Mouse (Mus musculus) limb, embryonic 12.5 days (tissue): ENCODE results near the gene Fam221a. TPM values are rescaled to one million over a fixed set of nuclear protein-coding genes. Genes with fewer than 3 reads are reported as not detected.
A peak's percentile ranks its signal among the peaks of the same experiment; 100 is the strongest.

Source experiments
- ATAC-seq: fragments of 200-750 bp; cut with Nextera tagmentation; 2 replicates; pipeline ENCODE4 v1.8.0; 2017; ENCODE audit warnings: low read depth, moderate TSS enrichment; ENCODE audit not compliant: insufficient number of reproducible peaks, insufficient read depth, low FRiP score, low TSS enrichment
- H3K27ac ChIP-seq: fragments of 300-500 bp; sonication (generic); 2 replicates; pipeline ENCODE4 v1.5.1; 2016; ENCODE audit warnings: mild to moderate bottlenecking, moderate library complexity
- H3K27me3 ChIP-seq: fragments of 300-500 bp; sonication (generic); 2 replicates; pipeline ENCODE4 v1.6.1; 2016; ENCODE audit warnings: mild to moderate bottlenecking, moderate library complexity
- H3K36me3 ChIP-seq: fragments of 300-500 bp; sonication (generic); 2 replicates; pipeline ENCODE4 v1.6.1; 2016; ENCODE audit warnings: mild to moderate bottlenecking, moderate library complexity
- H3K4me1 ChIP-seq: fragments of 300-500 bp; sonication (generic); replicated peaks from 2 replicates; pipeline ENCODE4 v1.6.1; 2016
- H3K4me2 ChIP-seq: fragments of 300-500 bp; sonication (generic); 2 replicates; pipeline ENCODE4 v1.6.1; 2016; ENCODE audit warnings: mild to moderate bottlenecking, moderate library complexity
- H3K4me3 ChIP-seq: fragments of 300-500 bp; sonication (generic); replicated peaks from 2 replicates; pipeline ENCODE4 v1.5.1; 2016; ENCODE audit warnings: mild to moderate bottlenecking
- H3K9ac ChIP-seq: fragments of 300-500 bp; sonication (generic); replicated peaks from 2 replicates; pipeline ENCODE4 v1.6.1; 2016; ENCODE audit warnings: mild to moderate bottlenecking, moderate library complexity
- H3K9me3 ChIP-seq: fragments of 300-500 bp; sonication (generic); 2 replicates; pipeline ENCODE4 v1.6.1; 2016; ENCODE audit warnings: mild to moderate bottlenecking, moderate library complexity
- WGBS: fragments of 180-500 bp; shearing (Covaris S2); methylation state at CpG from one replicate; pipeline ENCODE4 v1.1.7; 2016; 5-methylcytosine and 5-hydroxymethylcytosine counted together
- polyA plus RNA-seq: library from polyadenylated mRNA; unstranded; fragments of >200 nt; fragmentation: Nextera tagmentation; extraction: Ambion mirVana; gene quantifications from 2 replicates; pipeline ENCODE4 v1.2.1, GENCODE M21; 2016

Gene Fam221a
- polyA plus RNA-seq, result 7.7 and 9.8 TPM in 2 replicates

- Histone ChIP-seq H3K9ac (peak within 1 kb of the TSS; percentile 72), H3K27ac (peak within 1 kb of the TSS; percentile 78), H3K4me2 (peak within 1 kb of the TSS; percentile 71), H3K4me3 (peak within 1 kb of the TSS; percentile 57), H3K27me3 (no peaks in the 10 kb centered on the region), H3K4me1 (peaks cover 6% of the 10 kb centered on the region), H3K36me3 (no peaks in the 10 kb centered on the region), H3K9me3 (no peaks in the 10 kb centered on the region)
- 4% methylated on average over 48 of the region's 49 CpGs for WGBS
- peak; percentile 97 for ATAC-seq
These were observed at the start of gene Fam221a for GRCm38 (mm10) chr6:49367159-49368054. Fam221a (plus strand) TSS chr6:49367739.

- H3K36me3 ChIP-seq, result no peaks in the 10 kb centered on the region
- peak within 1 kb of the TSS; percentile 68 for H3K4me3 ChIP-seq
- H3K4me2 ChIP-seq, result peak within 1 kb of the TSS; percentile 63
- no peaks in the 10 kb centered on the region for H3K27me3 ChIP-seq
- under 1% methylated on average over 47 of the region's 47 CpGs for WGBS
- peak within 1 kb of the TSS; percentile 79 for H3K9ac ChIP-seq
- peak within 1 kb of the TSS; percentile 80 for H3K27ac ChIP-seq
- no peaks in the 10 kb centered on the region for H3K9me3 ChIP-seq
- peak; percentile 99 for ATAC-seq
- H3K4me1 ChIP-seq, result peaks cover 10% of the 10 kb centered on the region
These were observed 48.5 kb upstream of the Fam221a start, which contains the start of gene Ccdc126 for GRCm38 (mm10) chr6:49318966-49319594. Ccdc126 (plus strand) TSS chr6:49319274.

- WGBS, result 16% methylated on average over 13 of the region's 13 CpGs
- ATAC-seq, result no peak
These were observed 47.8 kb upstream of the Fam221a start for GRCm38 (mm10) chr6:49319595-49320315.

GRCm38 (mm10) chr6:49321341-49321740 lies 46.2 kb upstream of the Fam221a start:
- Histone ChIP-seq H3K9ac (no peak overlapping the region), H3K4me2 (no peak overlapping the region), H3K27ac (no peak overlapping the region), H3K4me3 (no peak overlapping the region), H3K27me3 (no peaks in the 10 kb centered on the region), H3K4me1 (peaks cover 10% of the 10 kb centered on the region), H3K9me3 (no peaks in the 10 kb centered on the region), H3K36me3 (no peaks in the 10 kb centered on the region)
- WGBS, result 88% methylated on average over 3 of the region's 3 CpGs
- ATAC-seq, result no peak

More at GRCm38 (mm10) chr6:49319595-49320315, 47.8 kb upstream of the Fam221a start:
- H3K4me2 ChIP-seq, result peak overlapping the region; percentile 63
- H3K9me3 ChIP-seq, result no peaks in the 10 kb centered on the region
- peak overlapping the region; percentile 80 for H3K27ac ChIP-seq
- no peaks in the 10 kb centered on the region for H3K36me3 ChIP-seq
- no peaks in the 10 kb centered on the region for H3K27me3 ChIP-seq
- H3K9ac ChIP-seq, result peak overlapping the region; percentile 79
- peaks cover 10% of the 10 kb centered on the region for H3K4me1 ChIP-seq
- H3K4me3 ChIP-seq, result peak overlapping the region; percentile 68

GRCm38 (mm10) chr6:49322056-49322455 lies 45.5 kb upstream of the Fam221a start:
- Histone ChIP-seq H3K27me3 (no peaks in the 10 kb centered on the region), H3K4me1 (peaks cover 10% of the 10 kb centered on the region), H3K4me3 (no peak overlapping the region), H3K36me3 (no peaks in the 10 kb centered on the region), H3K9me3 (no peaks in the 10 kb centered on the region), H3K27ac (no peak overlapping the region), H3K4me2 (no peak overlapping the region), H3K9ac (no peak overlapping the region; the same call in 1 of the 2 replicates)
- no peak for ATAC-seq

- no peaks in the 10 kb centered on the region for H3K27me3 ChIP-seq
- WGBS, result 71% methylated on average over 2 of the region's 2 CpGs
These were observed 44.6 kb upstream of the Fam221a start for GRCm38 (mm10) chr6:49322986-49323385.

GRCm38 (mm10) chr6:49324528-49324927 lies 43.0 kb upstream of the Fam221a start:
- WGBS, result 69% methylated on average over 2 of the region's 2 CpGs
- ATAC-seq, result no peak
- peaks cover 10% of the 10 kb centered on the region for H3K4me1 ChIP-seq
- no peak overlapping the region for H3K9ac ChIP-seq
- no peaks in the 10 kb centered on the region for H3K9me3 ChIP-seq
- no peak overlapping the region for H3K4me2 ChIP-seq
- H3K4me3 ChIP-seq, result no peak overlapping the region
- H3K36me3 ChIP-seq, result no peaks in the 10 kb centered on the region
- no peak overlapping the region for H3K27ac ChIP-seq
- no peaks in the 10 kb centered on the region for H3K27me3 ChIP-seq

More at GRCm38 (mm10) chr6:49322986-49323385, 44.6 kb upstream of the Fam221a start:
- no peaks in the 10 kb centered on the region for H3K36me3 ChIP-seq
- no peaks in the 10 kb centered on the region for H3K9me3 ChIP-seq
- no peak overlapping the region for H3K4me3 ChIP-seq
- no peak overlapping the region for H3K9ac ChIP-seq
- H3K27ac ChIP-seq, result no peak overlapping the region; the same call in 1 of the 2 replicates
- H3K4me2 ChIP-seq, result no peak overlapping the region
- H3K4me1 ChIP-seq, result peaks cover 10% of the 10 kb centered on the region
- ATAC-seq, result no peak

GRCm38 (mm10) chr6:49325294-49325693 lies 42.2 kb upstream of the Fam221a start:
- Histone ChIP-seq H3K9me3 (no peaks in the 10 kb centered on the region), H3K27ac (no peak overlapping the region), H3K4me3 (no peak overlapping the region), H3K4me1 (peaks cover 6% of the 10 kb centered on the region; the same call in 1 of the 2 replicates), H3K27me3 (no peaks in the 10 kb centered on the region), H3K9ac (no peak overlapping the region), H3K36me3 (no peaks in the 10 kb centered on the region), H3K4me2 (no peak overlapping the region)
- 67% methylated on average over 1 of the region's 1 CpGs for WGBS
- ATAC-seq, result no peak

GRCm38 (mm10) chr6:49326846-49327245 lies 40.7 kb upstream of the Fam221a start:
- Histone ChIP-seq H3K4me1 (peaks cover 13% of the 10 kb centered on the region; the same call in 1 of the 2 replicates), H3K27ac (no peak overlapping the region), H3K9ac (no peak overlapping the region), H3K4me2 (no peak overlapping the region), H3K27me3 (no peaks in the 10 kb centered on the region), H3K36me3 (no peaks in the 10 kb centered on the region), H3K9me3 (no peaks in the 10 kb centered on the region), H3K4me3 (no peak overlapping the region)
- 94% methylated on average over 3 of the region's 3 CpGs for WGBS
- ATAC-seq, result no peak

GRCm38 (mm10) chr6:49331369-49332059 lies 36.0 kb upstream of the Fam221a start:
- Histone ChIP-seq H3K4me3 (no peak overlapping the region), H3K27ac (no peak overlapping the region), H3K27me3 (no peaks in the 10 kb centered on the region), H3K36me3 (no peaks in the 10 kb centered on the region; the same call in 1 of the 2 replicates), H3K9ac (no peak overlapping the region), H3K4me2 (no peak overlapping the region), H3K4me1 (peaks cover 10% of the 10 kb centered on the region; the same call in 1 of the 2 replicates), H3K9me3 (no peaks in the 10 kb centered on the region)
- ATAC-seq, result no peak
- WGBS, result 60% methylated on average over 5 of the region's 5 CpGs
